Mouse (Mus musculus): ENCODE measurements around the gene Pex7. TPM values are rescaled to one million over a fixed set of nuclear protein-coding genes. Genes with fewer than 3 reads are reported as not detected.
A peak's percentile ranks its signal among the peaks of the same experiment; 100 is the strongest.

Pex7 gene
- total RNA-seq, 1 experiment from 2014 or later: 41.4 TPM

DNA sequence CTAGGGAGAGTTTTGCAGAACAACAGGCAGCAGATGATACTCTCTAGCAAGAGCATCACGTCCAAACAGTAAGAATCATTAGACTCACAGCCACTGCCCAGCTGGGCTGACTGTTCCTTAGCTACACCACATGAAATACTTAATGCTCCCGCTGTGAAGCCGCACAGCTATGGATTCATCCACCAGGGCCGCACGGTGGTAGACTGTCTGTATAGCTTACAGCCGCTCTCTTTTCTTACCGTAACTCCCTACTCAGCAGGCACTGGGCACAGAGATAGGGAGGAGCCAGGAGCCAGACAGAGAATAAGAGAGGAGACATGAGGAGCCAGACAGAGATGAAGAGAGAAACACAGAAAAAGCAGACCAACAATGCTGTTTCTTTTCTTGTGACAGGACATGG is 30.8 kb downstream of the Pex7 start:
- no peak for DNase-seq

DNA sequence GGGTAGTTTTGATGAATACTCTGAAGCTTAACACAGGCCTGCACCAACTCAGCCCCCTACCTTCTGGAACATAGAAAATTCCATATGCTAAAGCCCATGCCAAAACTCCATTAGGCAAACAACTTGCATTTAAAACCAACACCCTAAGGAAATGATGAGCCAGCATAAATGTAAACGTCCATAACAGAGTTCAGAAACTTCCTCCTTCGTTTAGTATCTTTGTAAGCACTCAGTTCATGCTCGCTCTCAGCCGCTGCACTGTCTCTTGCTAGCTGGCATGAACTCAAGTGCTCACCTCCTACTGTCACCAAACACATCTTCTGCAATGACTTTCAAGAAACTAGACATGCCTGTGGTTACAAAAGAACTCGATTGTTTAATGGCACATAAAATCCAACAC is 32.1 kb downstream of the Pex7 start:
- DNase-seq: no peak

DNA sequence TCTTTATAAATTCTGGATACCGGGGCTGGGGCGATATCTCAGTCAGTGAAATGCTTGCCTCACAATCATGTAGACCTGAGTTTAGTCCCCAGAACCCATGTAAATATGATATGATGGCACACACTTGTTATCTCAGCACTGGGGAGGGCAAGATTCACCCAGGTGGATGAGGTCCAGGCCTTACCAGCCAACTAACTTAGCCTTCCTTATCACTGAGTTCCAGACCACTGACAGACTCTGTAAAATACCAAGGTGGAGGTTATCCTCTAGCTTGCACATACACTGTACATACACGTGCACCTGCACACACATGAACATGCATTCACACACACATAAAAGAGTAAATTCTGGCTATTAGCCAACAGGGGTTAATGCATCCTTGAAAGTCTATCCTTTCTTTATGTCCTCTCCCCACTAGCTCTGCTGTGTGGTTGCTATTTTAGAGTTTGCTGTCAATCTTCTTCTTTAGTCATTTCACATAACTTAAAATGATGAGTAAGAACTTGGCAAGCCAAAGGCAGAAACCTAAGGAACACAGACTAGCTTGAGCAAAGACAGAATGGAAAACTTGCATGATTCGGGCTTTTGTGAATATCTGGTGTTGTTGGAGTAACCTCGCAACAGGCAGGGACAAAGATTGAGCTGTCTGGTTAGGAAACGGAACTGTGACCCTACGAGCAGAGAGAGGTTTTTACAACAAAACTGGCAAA is 51.7 kb downstream of the Pex7 start:
- no peak for DNase-seq

DNA sequence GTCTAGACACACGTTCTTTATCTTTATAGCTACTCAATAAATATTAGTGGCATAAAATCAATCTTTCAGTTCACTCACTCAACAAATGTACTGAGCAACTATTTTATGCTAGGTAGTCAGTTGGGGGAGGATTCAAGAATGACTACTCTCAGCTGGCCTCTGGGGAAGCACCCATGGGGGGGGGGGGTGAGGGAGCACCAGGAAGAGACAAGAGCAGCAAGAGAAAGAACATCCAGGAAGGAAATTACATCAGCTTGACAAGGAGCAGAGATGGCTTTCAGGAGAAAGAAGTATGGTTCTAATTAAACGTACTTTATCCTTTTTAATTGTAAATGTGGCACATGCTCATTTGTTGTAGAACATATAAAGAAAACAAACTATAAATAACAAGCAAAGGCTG is 53.9 kb downstream of the Pex7 start:
- DNase-seq: no peak

DNA sequence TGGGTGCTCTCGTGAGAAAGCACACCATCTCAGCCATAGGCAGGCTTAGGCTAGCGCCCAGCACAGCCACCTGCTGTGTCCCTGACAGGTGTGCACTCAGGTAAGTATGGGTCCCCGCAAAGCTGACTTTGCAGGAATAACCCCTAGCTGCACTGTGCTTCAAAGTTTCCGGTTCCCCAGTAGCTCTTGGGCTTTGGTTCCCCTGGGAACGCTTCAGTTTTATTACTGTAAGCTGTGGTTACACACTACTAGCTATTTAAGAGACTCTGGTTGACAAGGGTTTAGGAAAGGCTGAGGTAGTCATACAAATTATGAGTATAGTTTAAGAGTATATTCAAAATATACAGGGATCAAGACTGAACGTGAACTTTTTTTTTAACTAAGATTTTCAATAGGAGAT is 54.7 kb downstream of the Pex7 start:
- no peak for DNase-seq

DNA sequence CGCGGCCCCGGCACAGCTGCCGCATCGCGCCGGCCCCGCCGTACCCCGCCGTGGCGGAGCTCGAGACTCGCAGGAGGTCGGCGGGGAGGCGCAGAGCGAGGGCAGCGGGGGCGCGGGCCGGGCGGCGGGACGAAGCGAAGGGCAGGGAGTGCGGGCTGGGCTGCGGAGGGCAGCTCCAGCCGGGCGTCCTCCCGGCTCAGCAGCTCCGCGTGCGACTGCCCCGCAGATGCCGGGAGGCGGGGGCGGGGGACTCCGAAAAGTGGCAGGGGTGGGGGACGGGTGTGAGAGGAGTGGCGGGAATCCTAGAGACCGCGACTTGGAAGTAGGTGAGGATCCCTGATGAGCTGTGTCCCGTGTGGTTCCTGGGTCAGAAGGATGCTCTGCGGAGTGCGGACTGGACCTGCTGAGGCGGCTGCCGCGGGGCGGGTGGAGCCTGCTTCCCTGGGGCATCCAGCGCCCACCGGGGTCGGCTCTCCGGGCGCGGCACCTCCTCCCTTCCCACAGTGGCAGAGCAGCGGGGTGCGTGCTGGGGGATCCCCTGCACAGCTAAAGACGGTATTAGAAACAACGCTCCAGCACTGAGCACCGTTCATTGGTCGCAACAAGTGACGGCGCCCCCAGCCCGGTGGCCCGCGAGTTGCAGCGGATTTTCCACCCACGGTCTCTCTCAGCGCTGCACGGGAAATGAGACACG is 56.3 kb downstream of the Pex7 start, which contains the start of gene Slc35d3:
TSS of gene Slc35d3 (minus strand) at position 462 of the 694 bp plus-strand sequence.
- peak; percentile 66 for DNase-seq

DNA sequence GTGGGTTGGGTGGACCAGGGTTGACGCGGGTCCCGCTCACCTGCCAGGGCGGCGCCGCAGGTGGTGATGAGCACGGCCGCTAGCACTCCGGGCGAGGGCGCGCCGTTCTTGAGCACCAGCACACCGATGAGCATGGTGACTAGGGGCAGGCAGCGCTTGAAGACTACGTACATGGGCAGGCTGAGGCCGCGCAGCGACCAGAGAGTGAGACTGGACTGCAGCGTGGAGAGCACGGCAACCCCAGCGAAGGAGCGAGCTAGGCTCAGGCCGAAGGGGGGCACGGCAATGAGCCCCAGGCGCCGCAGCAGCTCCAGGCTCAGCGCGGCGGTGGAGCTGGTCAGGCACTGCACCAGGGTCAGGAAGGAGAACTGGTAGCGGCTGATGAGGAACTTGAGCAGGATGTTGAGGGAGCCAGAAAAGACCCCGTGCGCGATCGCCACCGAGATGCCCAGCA is 56.9 kb downstream of the Pex7 start:
- DNase-seq: peak; percentile 26

DNA sequence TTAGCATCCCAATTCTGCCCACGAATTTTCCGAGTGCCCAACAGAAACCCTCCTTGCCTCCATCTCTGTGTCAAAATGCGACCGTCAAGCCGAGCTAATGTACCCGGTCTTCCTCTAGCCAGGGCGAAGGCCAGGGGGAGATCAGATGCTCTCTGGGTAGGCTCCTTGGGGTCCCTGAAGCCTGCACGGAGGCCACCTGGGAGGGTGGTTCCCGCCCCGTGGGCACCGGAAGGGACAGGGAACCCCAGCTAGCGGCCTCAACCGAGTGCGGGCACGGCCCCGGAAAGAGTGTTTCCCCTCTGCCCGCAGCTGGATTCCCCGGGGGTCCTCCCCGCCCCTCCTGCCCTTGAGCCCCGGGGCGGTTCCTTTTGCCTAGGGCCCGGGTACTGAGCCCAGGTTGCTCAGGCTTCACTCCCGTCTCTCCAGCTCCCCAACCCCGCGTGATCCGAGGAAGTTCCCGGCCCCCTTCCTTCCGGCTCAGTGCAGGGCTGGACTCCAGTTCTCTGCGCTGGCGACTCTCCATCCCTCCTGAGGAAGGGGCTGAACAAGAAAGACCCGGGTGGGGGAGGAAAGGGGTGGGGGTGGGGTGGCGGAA is 57.6 kb downstream of the Pex7 start:
- peak; percentile 28 for DNase-seq

DNA sequence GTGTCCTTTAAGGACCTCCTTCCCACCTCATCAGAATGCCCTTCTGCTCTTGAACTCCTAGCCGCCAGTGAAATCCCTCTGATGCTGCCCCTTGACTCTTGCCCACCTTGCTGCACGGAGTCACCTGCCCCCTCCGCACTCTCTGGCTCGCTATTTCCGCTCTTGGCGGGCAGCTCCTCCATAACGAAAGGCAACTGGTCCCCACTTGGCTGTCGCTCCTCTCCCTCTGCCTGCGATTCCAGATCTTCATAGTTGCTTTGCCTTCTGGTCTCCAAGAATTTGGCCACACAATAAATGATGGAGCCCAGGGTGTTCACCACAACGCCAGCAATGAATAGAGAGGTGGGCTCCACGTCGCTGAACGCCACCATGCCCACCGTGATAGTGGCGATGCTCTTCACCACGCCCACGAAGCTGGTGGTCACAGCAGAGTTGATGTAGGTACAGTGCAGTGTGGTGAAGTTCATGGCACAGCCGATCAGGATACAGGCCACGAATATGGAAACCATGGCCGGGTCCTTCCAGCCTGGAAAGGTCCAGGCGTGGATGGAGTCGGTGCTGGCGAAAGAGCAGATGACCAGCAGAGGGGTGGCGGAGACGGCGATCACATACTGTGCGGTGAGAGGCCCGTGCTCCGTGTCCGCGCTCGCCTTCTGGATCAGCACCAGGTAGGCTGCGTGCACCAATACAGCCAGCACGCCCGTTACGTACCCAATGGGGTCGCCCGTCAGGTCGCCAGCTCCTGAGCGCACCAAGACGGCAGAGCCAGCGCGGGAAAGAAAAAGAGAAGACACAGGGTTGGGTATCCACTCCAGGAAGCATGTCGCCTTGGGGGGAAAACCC is 58.3 kb downstream of the Pex7 start:
- DNase-seq: peak; percentile 12

DNA sequence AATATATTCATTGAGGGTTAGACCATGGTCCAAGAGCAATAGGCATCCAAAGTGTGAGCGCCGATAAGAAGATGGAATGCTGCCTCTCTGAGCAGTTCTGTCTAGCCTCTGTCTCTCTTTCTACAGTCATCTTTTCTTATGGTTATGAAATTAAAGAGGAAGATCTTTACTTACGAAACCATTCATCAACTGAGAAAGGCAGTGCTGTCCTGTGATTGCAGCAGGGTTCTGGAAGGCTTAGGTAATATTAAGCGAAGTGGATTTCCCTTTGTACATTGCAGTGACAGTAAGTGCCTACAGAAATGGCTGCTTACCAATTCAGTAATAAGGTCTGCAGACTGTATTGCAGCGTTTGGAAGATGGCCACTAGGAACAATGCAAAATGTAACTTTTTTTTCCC is 67.7 kb downstream of the Pex7 start:
- DNase-seq: no peak

DNA sequence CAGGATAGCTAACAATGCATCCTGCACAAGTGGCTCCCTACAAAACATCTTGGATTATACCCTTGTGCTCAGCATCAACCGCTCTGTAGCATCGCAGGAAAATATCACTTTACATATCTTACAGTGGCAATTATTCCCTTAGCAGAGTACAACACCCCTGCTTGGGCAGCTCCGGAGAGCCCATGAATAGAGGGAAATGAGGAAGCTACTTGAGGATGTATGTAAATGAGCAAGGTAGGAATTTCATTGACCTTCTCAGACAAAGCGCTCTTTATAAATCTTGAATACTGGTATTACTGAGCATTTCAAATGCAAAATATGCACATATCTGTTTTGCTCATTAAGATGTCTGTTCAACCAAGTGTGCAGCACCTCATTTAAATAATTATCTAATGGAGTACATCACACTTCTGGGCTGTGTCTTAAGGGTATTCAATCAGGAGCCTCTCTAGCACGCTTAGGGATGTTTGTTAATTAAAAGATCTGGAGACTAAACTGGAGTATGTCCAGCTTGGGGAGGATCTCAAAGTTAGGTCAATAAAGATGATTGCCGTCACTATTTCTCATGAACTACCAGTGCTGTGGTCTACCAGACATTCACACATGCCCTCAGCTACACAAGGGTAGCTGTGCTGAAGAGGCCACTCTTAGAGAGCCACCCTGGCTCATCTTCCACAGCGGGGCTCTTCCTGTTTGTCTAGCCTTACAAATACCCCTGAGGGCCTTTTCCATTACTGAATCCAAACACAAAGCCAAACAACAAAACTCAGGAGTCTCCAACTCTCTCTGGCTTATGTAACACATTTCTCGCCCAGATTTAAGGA is 71.4 kb downstream of the Pex7 start:
- no peak for DNase-seq

DNA sequence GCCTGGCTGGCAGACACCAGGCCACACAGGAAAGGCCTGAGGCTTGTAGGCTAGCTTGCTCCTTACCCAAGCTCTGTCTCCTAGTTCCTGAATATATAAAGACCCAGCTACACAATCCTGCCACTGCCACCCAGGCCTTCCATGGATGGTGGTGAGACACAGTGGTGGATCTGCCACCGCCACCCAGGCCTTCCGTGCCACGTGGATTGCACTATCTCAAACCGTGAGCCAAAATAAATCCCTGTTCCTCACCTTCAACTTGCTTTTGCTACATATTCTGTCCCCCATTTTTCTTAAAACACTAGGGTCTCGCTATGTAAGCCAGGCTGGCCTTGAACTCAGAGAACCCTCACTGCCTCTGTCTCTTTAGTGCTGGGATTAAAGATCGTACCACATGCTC is 73.3 kb downstream of the Pex7 start:
- DNase-seq: no peak

DNA sequence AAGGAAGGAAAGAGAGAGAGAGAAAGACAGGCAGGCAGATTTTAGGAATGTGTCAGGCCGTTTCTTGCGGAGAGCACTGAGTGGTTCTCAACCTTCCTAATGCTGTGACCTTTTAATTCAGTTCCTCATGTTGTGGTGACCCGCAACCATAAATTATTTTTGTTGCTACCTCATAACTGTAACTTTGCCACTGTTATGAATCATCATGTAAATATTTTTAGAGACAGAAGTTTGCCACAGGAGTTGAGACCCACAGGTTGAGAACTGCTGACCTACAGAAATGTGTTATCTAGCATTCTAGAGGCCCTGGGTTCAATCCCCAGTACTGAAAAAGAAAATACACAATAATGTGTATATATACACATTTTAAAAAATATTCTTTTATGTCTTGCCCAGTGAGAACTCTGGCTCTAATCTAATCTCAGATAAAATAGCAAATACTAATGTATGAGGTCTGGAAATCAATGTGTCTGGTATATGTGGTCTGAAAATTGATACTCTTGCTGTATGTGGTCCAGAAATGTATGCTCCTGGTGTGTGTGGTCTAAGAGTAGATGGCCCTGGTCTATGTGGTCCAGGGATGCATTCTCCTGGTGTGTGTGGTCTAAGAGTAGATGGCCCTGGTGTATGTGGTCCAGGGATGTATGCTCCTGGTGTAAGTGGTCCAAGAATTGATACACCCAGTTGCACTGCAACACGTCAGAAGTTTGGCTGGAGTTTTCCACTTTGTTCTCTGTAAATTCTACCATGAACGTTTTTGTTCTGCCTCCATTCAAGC is 76.2 kb downstream of the Pex7 start:
- no peak for DNase-seq

DNA sequence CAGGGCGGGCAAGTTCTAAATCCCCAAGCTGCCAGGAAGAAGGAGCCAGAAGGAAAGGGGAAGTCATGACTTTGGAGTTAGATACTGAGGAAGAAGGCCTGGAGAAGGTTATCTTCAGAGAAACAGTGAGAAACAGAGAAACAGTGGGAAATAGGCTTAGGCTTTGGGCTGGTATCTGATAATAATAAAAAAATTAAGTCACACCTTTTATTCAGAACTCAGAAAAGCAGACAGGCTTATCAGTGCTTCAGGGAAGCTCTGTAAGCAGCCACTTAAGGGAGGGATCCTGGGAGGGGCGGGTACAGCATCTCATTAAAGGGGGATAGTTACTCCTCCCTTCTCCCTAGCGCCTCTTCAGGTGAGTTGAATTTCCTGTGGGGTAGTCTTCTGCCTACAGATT is 86.5 kb downstream of the Pex7 start:
- DNase-seq: no peak

DNA sequence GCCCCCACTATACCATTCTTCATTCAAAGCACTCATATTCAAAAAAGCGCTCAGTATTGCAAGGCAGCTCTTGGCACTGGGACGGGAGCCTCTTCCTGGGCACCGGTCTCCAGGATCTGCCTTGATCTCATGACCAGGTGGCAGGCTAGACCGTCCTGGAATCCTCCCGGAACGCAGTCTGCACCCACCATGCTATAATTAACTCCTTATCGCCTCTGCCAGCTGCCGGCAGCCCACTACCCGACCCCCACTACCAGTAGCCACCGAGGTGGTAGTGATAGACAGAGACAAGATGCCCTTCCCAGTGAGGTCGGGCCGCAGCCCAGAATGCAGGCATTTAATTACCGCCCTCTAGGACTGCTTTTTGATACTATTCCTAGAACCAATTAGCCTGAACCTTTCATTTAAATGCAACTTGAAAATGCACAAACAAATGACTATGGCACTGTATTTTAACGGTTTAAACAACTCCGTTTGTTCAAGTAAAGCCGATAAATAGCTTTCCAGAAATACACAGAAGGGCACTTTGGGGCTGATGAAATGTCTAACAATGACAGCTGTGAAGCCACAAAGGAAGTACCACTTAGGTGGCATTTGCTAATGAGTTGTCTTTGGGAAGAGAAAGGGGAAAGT is 88.7 kb downstream of the Pex7 start:
- DNase-seq: no peak

DNA sequence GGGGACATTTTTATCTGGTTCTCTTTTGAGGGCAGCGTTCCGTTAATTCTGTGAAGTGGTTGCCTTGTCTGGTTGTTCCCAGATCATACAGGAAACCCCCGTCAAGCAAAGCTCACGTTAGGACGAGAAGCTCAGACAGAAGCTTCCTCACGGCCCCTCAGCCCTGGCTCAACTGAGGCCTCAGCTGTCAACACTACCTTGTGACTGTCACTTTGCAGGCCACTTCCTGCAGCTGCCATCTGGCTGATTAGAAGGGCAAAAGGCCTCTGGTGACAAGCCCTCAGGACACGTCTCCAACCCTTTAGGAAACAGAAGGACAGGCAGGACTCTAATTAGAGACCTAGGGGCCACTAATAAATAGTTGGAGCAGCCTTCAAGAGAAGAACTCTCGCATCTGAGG is 92.1 kb downstream of the Pex7 start:
- DNase-seq: peak; percentile 7

DNA sequence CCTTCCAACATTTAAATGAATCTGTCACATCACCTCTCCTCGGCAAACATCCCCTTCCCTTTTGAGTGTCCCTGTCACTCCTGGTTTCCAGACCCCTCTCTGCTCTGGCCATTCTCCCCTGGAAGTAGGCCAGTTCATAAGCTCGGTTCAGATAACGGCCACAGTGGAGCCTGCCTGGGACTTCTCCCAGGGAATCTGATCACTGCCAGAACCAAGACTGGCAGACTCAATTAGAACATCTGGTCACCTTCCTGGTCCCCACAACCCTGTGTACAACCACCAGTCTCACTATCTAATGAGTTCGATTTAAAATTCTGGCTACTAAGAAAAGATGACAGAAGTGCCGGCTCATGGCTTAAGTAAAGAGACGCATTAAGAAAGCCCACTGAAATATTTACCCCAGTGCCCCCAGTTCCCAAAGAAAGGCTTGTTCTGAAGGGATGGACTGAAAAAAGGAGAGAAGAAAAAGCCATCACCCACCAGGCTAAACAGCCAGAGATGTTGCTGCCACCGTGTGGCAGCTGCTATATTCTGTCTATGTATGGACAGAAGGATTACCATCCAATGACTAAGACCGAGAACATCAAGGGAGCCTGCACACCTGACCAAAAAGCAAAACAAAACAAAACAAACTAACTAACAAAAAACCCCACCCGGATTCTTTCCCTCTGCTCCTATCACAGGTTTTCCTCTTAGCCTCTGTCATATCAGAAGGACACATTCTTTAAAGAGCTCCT is 95.9 kb downstream of the Pex7 start:
- DNase-seq: peak; percentile 42

DNA sequence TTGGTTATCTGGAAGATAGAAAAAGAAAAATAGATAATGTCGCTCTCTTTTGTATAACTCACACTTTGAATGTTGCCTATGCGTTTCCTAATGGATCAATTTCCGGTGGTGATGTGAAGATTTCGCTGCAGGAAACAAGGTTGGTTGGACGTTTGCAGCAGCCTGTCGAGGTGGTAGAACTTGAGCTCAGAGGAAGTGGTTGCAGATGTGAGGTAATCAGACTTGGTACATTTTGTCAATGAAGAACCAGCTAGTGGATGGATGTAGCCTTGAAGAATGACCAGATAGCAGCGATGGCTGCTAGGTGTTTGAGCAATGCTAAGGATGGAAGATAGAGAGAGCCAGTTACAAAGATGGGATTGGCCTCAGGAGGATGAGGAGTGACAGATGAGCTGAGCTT is 102.7 kb downstream of the Pex7 start:
- no peak for DNase-seq
